Mouse (Mus musculus): Measurements from ENCODE around the gene Lrch1.

DNA sequence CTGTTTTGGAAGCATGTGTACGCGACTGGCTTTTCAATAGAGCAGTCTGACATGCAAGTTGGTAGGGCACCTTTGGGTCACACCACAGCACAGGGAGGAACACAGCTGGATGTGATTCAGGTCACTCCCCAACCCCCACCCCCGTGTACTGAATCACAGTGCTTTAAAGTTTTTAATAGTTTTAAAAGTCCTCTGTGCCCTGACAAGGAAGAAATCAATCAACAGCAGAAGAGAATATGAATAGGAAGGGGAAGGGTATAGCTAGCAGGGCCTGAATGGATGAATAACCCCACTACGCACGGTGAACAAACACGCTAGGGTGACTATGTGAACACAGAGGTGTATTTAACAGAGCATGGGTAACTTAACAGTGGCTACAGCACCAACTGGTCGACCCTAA, 6.1 kb downstream of the Lrch1 start:
- no peak for TF ChIP-seq CTCF (IDR thresholded peaks at IDR 0.05; ENCODE audit: low read depth)
- no peak for TF ChIP-seq EP300 (IDR thresholded peaks at IDR 0.05; ENCODE audit: low read depth)

All from liver, embryonic 14.5 days (tissue).